Mouse (Mus musculus) neural tube, embryonic 14.5 days (tissue): ENCODE results near the gene Tgfb3. TPM values are rescaled to one million over a fixed set of nuclear protein-coding genes. Genes with fewer than 3 reads are reported as not detected.

Experiments used
- ATAC-seq: fragments of 200-750 bp; cut with Nextera tagmentation; 2 replicates; pipeline ENCODE4 v1.8.0; 2017; ENCODE audit warnings: low read depth, mild to moderate bottlenecking, moderate TSS enrichment, moderate library complexity
- H3K27ac ChIP-seq: fragments of 300-500 bp; sonication (generic); 2 replicates; pipeline ENCODE4 v1.5.1; 2014; ENCODE audit warnings: low read depth, mild to moderate bottlenecking, control low read depth, low read length, moderate library complexity, mixed read lengths
- H3K27me3 ChIP-seq: fragments of 300-500 bp; sonication (generic); 2 replicates; pipeline ENCODE4 v1.6.1; 2014; ENCODE audit warnings: low read length; ENCODE audit not compliant: control insufficient read depth, insufficient read depth
- H3K36me3 ChIP-seq: fragments of 300-500 bp; sonication (generic); 2 replicates; pipeline ENCODE4 v1.6.1; 2014; ENCODE audit warnings: low read length, mixed read lengths; ENCODE audit not compliant: control insufficient read depth, insufficient read depth
- H3K4me1 ChIP-seq: fragments of 300-500 bp; sonication (generic); 2 replicates; pipeline ENCODE4 v1.6.1; 2014; ENCODE audit warnings: low read length; ENCODE audit not compliant: control insufficient read depth, insufficient read depth
- H3K4me2 ChIP-seq: fragments of 300-500 bp; sonication (generic); 2 replicates; pipeline ENCODE4 v1.6.1; 2014; ENCODE audit warnings: mild to moderate bottlenecking, low read depth, low read length, control low read depth
- H3K4me3 ChIP-seq: fragments of 300-500 bp; sonication (generic); 2 replicates; pipeline ENCODE4 v1.5.1; 2014; ENCODE audit warnings: low read depth, low read length, control low read depth, mixed read lengths
- H3K9ac ChIP-seq: fragments of 300-500 bp; sonication (generic); replicated peaks from 2 replicates; pipeline ENCODE4 v1.6.1; 2014; ENCODE audit warnings: low read depth, mild to moderate bottlenecking, control low read depth, low read length, mixed read lengths
- H3K9me3 ChIP-seq: fragments of 300-500 bp; sonication (generic); 2 replicates; pipeline ENCODE4 v1.6.1; 2016; ENCODE audit warnings: low read length; ENCODE audit not compliant: control insufficient read depth
- WGBS: fragments of 180-500 bp; shearing (Covaris S2); extraction: QIAGEN DNeasy Blood & Tissue Kit; methylation state at CpG from one replicate; pipeline ENCODE4 v1.1.7; 2014; 5-methylcytosine and 5-hydroxymethylcytosine counted together
- polyA plus RNA-seq: library from polyadenylated mRNA; unstranded; fragments of >200 nt; fragmentation: Nextera tagmentation; extraction: Ambion mirVana; gene quantifications from 2 replicates; pipeline ENCODE4 v1.2.1, GENCODE M21; 2014

The Tgfb3 gene
- polyA plus RNA-seq, 1 experiment from 2014 or later = 2.8 TPM

GRCm38 (mm10) chr12:86017360-86017759 lies 61.5 kb downstream of the Tgfb3 start:
- ATAC-seq = no peak

GRCm38 (mm10) chr12:86015114-86015513 lies 63.7 kb downstream of the Tgfb3 start:
- Histone ChIP-seq H3K9ac (no peak overlapping the region), H3K27me3 (no peaks in the 10 kb centered on the region), H3K4me2 (no peak overlapping the region), H3K9me3 (no peaks in the 10 kb centered on the region), H3K36me3 (no peaks in the 10 kb centered on the region), H3K4me1 (no peaks in the 10 kb centered on the region), H3K27ac (no peak overlapping the region), H3K4me3 (no peak overlapping the region)
- WGBS = 82% methylated on average over 2 of the region's 2 CpGs
- ATAC-seq = no peak

More at GRCm38 (mm10) chr12:86017360-86017759, 61.5 kb downstream of the Tgfb3 start:
- no peak overlapping the region for H3K27ac ChIP-seq
- no peaks in the 10 kb centered on the region for H3K9me3 ChIP-seq
- H3K36me3 ChIP-seq = no peaks in the 10 kb centered on the region
- no peaks in the 10 kb centered on the region for H3K4me1 ChIP-seq
- WGBS = 85% methylated on average over 5 of the region's 5 CpGs
- no peak overlapping the region for H3K4me3 ChIP-seq
- no peak overlapping the region for H3K9ac ChIP-seq
- no peak overlapping the region for H3K4me2 ChIP-seq
- H3K27me3 ChIP-seq = no peaks in the 10 kb centered on the region

GRCm38 (mm10) chr12:86014621-86015020 lies 64.2 kb downstream of the Tgfb3 start:
- Histone ChIP-seq H3K4me2 (no peak overlapping the region), H3K27me3 (no peaks in the 10 kb centered on the region), H3K4me3 (no peak overlapping the region), H3K27ac (no peak overlapping the region), H3K9ac (no peak overlapping the region), H3K36me3 (no peaks in the 10 kb centered on the region), H3K9me3 (no peaks in the 10 kb centered on the region), H3K4me1 (no peaks in the 10 kb centered on the region)
- ATAC-seq = no peak
- 88% methylated on average over 3 of the region's 3 CpGs for WGBS

GRCm38 (mm10) chr12:86014174-86014573 lies 64.7 kb downstream of the Tgfb3 start:
- no peaks in the 10 kb centered on the region for H3K9me3 ChIP-seq
- H3K36me3 ChIP-seq = no peaks in the 10 kb centered on the region
- ATAC-seq = no peak
- no peaks in the 10 kb centered on the region for H3K4me1 ChIP-seq
- no peak overlapping the region for H3K4me2 ChIP-seq
- WGBS = 95% methylated on average over 2 of the region's 2 CpGs
- H3K27ac ChIP-seq = no peak overlapping the region
- H3K9ac ChIP-seq = no peak overlapping the region
- H3K27me3 ChIP-seq = no peaks in the 10 kb centered on the region
- H3K4me3 ChIP-seq = no peak overlapping the region

GRCm38 (mm10) chr12:86012195-86012594 lies 66.6 kb downstream of the Tgfb3 start:
- H3K9ac ChIP-seq = no peak overlapping the region
- H3K36me3 ChIP-seq = no peaks in the 10 kb centered on the region
- no peaks in the 10 kb centered on the region for H3K27me3 ChIP-seq
- no peak for ATAC-seq
- H3K4me1 ChIP-seq = no peaks in the 10 kb centered on the region
- 92% methylated on average over 2 of the region's 2 CpGs for WGBS
- no peak overlapping the region for H3K4me3 ChIP-seq
- no peak overlapping the region for H3K4me2 ChIP-seq
- no peaks in the 10 kb centered on the region for H3K9me3 ChIP-seq
- H3K27ac ChIP-seq = no peak overlapping the region

- Histone ChIP-seq H3K36me3 (no peaks in the 10 kb centered on the region), H3K4me3 (no peak overlapping the region), H3K27ac (no peak overlapping the region), H3K9ac (no peak overlapping the region), H3K27me3 (no peaks in the 10 kb centered on the region), H3K9me3 (no peaks in the 10 kb centered on the region), H3K4me1 (no peaks in the 10 kb centered on the region), H3K4me2 (no peak overlapping the region)
- no peak for ATAC-seq
- 92% methylated on average over 5 of the region's 5 CpGs for WGBS
These were observed 68.2 kb downstream of the Tgfb3 start for GRCm38 (mm10) chr12:86010656-86011055.

- Histone ChIP-seq H3K4me1 (no peaks in the 10 kb centered on the region), H3K9me3 (no peaks in the 10 kb centered on the region), H3K4me2 (no peak overlapping the region), H3K27ac (no peak overlapping the region), H3K27me3 (no peaks in the 10 kb centered on the region), H3K36me3 (no peaks in the 10 kb centered on the region), H3K9ac (no peak overlapping the region), H3K4me3 (no peak overlapping the region)
- ATAC-seq = no peak
- 72% methylated on average over 3 of the region's 3 CpGs for WGBS
These were observed 71.5 kb downstream of the Tgfb3 start for GRCm38 (mm10) chr12:86007377-86007776.

Other genes with a start within 250 kb of the Tgfb3 start
- 38.1 and 47.7 TPM in 2 replicates for gene Ift43, start 3.5 kb upstream of the Tgfb3 start, polyA plus RNA-seq
- gene Gpatch2l, start 162.8 kb upstream of the Tgfb3 start, polyA plus RNA-seq = 25.9 and 29.1 TPM in 2 replicates